Mouse (Mus musculus): Measurements from ENCODE around the gene Mycn. TPM values are rescaled to one million over a fixed set of nuclear protein-coding genes. Genes with fewer than 3 reads are reported as not detected.
A peak's percentile ranks its signal among the peaks of the same experiment; 100 is the strongest.

Mycn gene
- polyA plus RNA-seq, 1 experiment from 2014 or later: 115 TPM

DNA sequence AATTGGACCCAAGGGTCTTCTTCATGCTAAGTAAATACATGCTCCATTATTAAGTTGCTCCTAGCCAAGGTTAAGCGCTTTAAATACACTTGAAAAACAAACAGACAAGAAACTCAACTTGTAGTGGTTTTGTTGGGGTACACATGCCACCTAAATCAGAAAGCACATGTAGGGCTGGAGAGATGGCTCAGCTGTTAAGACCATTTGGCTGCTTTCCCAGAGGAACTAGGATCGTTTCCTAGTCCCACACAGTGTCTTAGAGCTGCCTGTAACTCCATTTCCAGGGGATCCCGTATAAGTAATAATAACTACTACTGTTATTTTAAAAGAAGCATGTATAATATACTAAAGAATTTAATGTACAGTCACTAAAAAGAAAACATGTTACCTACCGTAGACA lies 5.9 kb upstream of the Mycn start:
- H3K27ac ChIP-seq (replicated peaks; ENCODE audit: low read depth, low read length): no peak overlapping the region
- no peaks in the 10 kb centered on the region for H3K36me3 ChIP-seq (ENCODE audit: control insufficient read depth, insufficient read depth, low read length)
- ATAC-seq (ENCODE audit: insufficient number of reproducible peaks, low FRiP score, low TSS enrichment, low read depth) (no peak), DNase-seq (ENCODE audit: low spot score) (no peak)
- no peak overlapping the region for H3K9ac ChIP-seq (ENCODE audit: low read length)
- H3K4me2 ChIP-seq (ENCODE audit: low read depth, severe bottlenecking): no peak overlapping the region
- H3K4me3 ChIP-seq (ENCODE audit: low read depth, low read length): no peak overlapping the region
- H3K27me3 ChIP-seq (ENCODE audit: control insufficient read depth, insufficient read depth, low read length): no peaks in the 10 kb centered on the region
- H3K9me3 ChIP-seq (ENCODE audit: control insufficient read depth, low read length): no peaks in the 10 kb centered on the region
- H3K4me1 ChIP-seq (ENCODE audit: control insufficient read depth, insufficient read depth, low read length): 0 out of 2 replicates have a peak, but pooled peaks cover 3% of the 10 kb centered on the region
- WGBS: 86% methylated on average over 4 of the region's 4 CpGs

DNA sequence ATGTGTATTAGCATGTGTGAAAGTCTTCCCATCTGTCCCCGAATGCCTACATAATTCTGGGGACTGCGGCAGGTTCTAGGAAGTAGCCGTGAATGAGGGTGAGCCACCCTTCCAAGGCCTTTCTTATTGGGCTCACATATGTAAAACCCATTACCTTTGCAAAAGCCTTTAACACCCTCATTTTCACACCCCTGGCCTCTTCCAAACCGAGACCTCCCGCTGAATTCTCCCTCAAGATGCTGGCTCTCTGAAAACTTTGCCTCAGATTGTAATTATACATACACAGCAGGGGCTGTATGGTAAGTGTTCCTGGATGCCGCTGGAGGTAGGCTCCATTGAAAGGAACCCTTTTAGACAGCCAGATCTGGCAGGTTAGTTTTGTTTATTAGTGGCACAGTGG lies 1.6 kb upstream of the Mycn start:
- Histone ChIP-seq H3K27me3 (ENCODE audit: control insufficient read depth, insufficient read depth, low read length) (no peaks in the 10 kb centered on the region), H3K4me2 (ENCODE audit: low read depth, severe bottlenecking) (peak overlapping the region; percentile 93), H3K9ac (ENCODE audit: low read length) (no peak overlapping the region), H3K27ac (replicated peaks; ENCODE audit: low read depth, low read length) (no peak overlapping the region), H3K4me1 (ENCODE audit: control insufficient read depth, insufficient read depth, low read length) (peaks cover 8% of the 10 kb centered on the region; the same call in 1 of the 2 replicates), H3K9me3 (ENCODE audit: control insufficient read depth, low read length) (no peaks in the 10 kb centered on the region), H3K4me3 (ENCODE audit: low read depth, low read length) (no peak overlapping the region), H3K36me3 (ENCODE audit: control insufficient read depth, insufficient read depth, low read length) (no peaks in the 10 kb centered on the region)
- DNase-seq (ENCODE audit: low spot score) (peak; percentile 53), ATAC-seq (ENCODE audit: insufficient number of reproducible peaks, low FRiP score, low TSS enrichment, low read depth) (no peak)
- WGBS: 8% methylated on average over 6 of the region's 6 CpGs

DNA sequence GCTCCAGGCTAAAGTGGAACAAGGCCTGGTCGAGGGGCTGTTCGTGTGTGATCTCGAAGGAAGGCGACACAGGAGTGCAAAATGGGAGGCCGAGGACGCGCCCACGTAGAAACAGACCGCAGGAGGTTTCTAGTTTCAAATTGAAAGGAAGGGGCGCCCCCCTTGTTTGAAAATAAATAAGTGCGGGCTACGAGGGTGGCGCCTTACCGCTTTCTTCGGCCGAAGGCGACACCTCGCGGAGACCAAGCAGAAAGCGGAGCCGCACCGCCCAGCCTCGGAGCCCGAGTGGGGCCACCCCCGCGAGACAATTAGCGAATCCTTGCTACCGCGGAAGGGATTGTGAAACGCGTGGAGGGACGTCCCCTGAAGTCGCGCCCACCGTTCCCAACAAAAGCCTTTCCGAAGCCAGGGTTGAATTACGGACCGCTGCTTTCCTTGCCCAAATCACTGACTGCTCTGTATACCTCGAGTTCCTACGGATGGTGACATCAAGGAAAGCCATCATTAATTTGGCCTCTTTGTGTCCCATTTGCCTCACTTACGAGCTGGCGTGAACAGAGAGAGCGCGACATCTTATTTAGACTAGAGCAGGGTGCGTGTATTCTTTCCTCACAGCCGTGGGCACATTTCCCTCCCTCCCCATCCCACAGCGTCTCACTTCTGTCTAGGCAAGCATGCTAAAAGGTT lies 793 bp upstream of the Mycn start:
- Histone ChIP-seq H3K9ac (ENCODE audit: low read length) (peak overlapping the region; percentile 94), H3K4me2 (ENCODE audit: low read depth, severe bottlenecking) (peak overlapping the region; percentile 93), H3K4me1 (ENCODE audit: control insufficient read depth, insufficient read depth, low read length) (peaks cover 13% of the 10 kb centered on the region), H3K27me3 (ENCODE audit: control insufficient read depth, insufficient read depth, low read length) (no peaks in the 10 kb centered on the region), H3K36me3 (ENCODE audit: control insufficient read depth, insufficient read depth, low read length) (no peaks in the 10 kb centered on the region; the same call in 1 of the 2 replicates), H3K9me3 (ENCODE audit: control insufficient read depth, low read length) (no peaks in the 10 kb centered on the region), H3K4me3 (ENCODE audit: low read depth, low read length) (peak overlapping the region; percentile 89), H3K27ac (replicated peaks; ENCODE audit: low read depth, low read length) (peak overlapping the region; percentile 90)
- under 1% methylated on average over 47 of the region's 47 CpGs for WGBS
- DNase-seq (ENCODE audit: low spot score): peak; percentile 90
- ATAC-seq (ENCODE audit: insufficient number of reproducible peaks, low FRiP score, low TSS enrichment, low read depth): peak; percentile 55

DNA sequence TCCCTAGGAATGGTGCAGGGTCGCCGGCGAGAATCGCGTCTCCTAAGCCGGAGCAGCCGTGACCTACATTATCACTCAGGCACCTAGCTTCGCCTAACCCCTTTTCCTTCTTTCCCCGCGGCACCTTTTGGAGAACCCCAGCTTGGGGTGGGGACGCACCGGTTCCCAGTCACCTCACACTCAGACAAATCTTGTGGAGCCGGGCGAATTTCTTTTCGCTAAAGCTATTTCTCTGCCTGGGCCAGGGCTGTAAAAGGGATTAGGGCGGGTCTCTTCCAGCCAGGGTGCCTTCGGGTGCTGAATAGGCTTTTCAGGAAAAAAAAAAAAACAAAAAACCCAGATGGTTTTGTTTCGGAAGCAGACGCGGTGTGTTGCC lies 597 bp downstream of the Mycn start:
- ATAC-seq (ENCODE audit: insufficient number of reproducible peaks, low FRiP score, low TSS enrichment, low read depth): no peak
- H3K9ac ChIP-seq (ENCODE audit: low read length): peak overlapping the region; percentile 94
- no peaks in the 10 kb centered on the region for H3K9me3 ChIP-seq (ENCODE audit: control insufficient read depth, low read length)
- H3K4me2 ChIP-seq (ENCODE audit: low read depth, severe bottlenecking): peak overlapping the region; percentile 93
- no peaks in the 10 kb centered on the region for H3K27me3 ChIP-seq (ENCODE audit: control insufficient read depth, insufficient read depth, low read length)
- H3K27ac ChIP-seq (replicated peaks; ENCODE audit: low read depth, low read length): peak overlapping the region; percentile 90
- H3K4me1 ChIP-seq (ENCODE audit: control insufficient read depth, insufficient read depth, low read length): peaks cover 20% of the 10 kb centered on the region
- peak overlapping the region; percentile 89 for H3K4me3 ChIP-seq (ENCODE audit: low read depth, low read length)
- peak; percentile 67 for DNase-seq (ENCODE audit: low spot score)
- under 1% methylated on average over 20 of the region's 20 CpGs for WGBS
- H3K36me3 ChIP-seq (ENCODE audit: control insufficient read depth, insufficient read depth, low read length): peaks cover 4% of the 10 kb centered on the region

DNA sequence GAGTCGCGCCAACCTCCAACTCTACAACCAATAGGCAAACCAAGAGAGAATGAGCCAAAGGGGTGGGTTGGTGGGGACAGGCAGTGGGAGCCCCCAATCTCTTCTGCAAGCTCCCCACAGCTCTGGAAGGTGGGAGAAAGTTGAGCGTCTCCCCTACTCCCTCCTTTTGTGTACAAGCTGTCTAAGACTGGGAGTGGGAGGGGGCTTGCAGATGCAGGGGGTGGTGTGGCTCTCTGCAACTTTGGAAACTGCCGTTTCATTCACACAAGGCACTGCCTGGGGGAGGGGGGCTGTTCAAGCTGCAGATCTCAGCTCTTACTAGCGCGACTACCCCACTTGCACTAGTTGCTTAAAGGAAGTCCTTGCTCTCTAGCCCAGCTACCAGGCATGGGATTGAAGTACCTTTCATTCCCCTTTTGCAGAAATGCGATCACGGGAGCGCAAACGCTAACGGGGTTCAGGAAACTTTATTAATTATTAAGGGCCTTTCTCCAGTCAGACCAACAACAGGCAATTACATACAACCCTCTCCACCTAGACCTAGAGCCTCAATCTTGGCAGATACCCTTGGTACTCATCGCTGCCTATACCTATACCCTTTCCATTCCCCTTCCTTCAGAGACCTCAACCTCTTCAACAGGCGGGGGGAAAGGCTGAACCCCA lies 1.1 kb downstream of the Mycn start:
- H3K36me3 ChIP-seq (ENCODE audit: control insufficient read depth, insufficient read depth, low read length): peaks cover 4% of the 10 kb centered on the region
- peak overlapping the region; percentile 93 for H3K4me2 ChIP-seq (ENCODE audit: low read depth, severe bottlenecking)
- no peaks in the 10 kb centered on the region for H3K9me3 ChIP-seq (ENCODE audit: control insufficient read depth, low read length)
- ATAC-seq (ENCODE audit: insufficient number of reproducible peaks, low FRiP score, low TSS enrichment, low read depth): peak; percentile 26; the same call in 1 of the 2 replicates
- peak overlapping the region; percentile 90 for H3K27ac ChIP-seq (replicated peaks; ENCODE audit: low read depth, low read length)
- H3K27me3 ChIP-seq (ENCODE audit: control insufficient read depth, insufficient read depth, low read length): no peaks in the 10 kb centered on the region
- peak overlapping the region; percentile 94 for H3K9ac ChIP-seq (ENCODE audit: low read length)
- WGBS: 0% methylated on average over 13 of the region's 13 CpGs
- DNase-seq (ENCODE audit: low spot score): peak; percentile 77
- peak overlapping the region; percentile 89 for H3K4me3 ChIP-seq (ENCODE audit: low read depth, low read length)
- peaks cover 20% of the 10 kb centered on the region for H3K4me1 ChIP-seq (ENCODE audit: control insufficient read depth, insufficient read depth, low read length)

DNA sequence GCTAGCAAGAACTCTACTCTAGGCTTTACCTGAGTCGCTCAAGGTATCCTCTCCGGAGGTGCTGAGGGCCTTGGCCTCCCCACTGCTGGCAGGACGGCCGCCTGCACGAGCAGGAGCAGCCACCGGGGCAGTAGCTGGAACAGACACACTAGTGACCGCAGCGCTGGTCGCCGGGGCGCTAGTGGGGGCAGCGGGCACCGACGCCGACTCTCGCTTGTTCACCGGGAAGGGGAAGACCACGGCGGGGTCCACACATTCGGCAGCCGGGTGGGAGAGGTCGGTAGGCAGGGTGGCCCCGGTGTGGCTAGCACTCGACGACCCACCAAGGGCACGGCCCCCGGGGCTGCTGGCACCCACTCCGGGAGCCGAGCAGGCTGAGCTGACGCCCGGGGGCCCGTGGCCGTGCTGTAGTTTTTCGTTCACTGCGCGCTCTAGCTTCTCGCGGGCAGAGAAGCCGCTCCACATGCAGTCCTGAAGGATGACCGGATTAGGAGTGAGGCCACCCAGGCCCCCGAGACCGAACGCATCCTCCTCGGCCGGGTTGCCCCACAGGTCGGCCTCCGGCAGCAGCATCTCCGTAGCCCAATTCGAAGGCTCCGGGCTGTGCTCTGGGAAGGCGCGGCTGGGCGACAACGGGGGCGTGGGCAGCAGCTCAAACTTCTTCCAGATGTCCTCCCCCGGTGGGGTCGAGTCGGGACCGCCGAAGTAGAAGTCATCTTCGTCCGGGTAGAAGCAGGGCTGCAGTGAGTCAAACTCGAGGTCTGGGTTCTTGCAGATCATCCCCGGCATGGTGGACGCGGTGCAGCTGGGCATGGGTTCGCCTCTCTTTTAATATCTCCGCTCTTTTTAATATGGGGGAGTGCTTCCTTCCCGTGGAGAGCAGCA lies 1.9 kb downstream of the Mycn start:
- Histone ChIP-seq H3K4me2 (ENCODE audit: low read depth, severe bottlenecking) (peak overlapping the region; percentile 93), H3K27ac (replicated peaks; ENCODE audit: low read depth, low read length) (peak overlapping the region; percentile 90), H3K36me3 (ENCODE audit: control insufficient read depth, insufficient read depth, low read length) (peaks cover 4% of the 10 kb centered on the region), H3K4me1 (ENCODE audit: control insufficient read depth, insufficient read depth, low read length) (peaks cover 20% of the 10 kb centered on the region), H3K4me3 (ENCODE audit: low read depth, low read length) (peak overlapping the region; percentile 89), H3K9me3 (ENCODE audit: control insufficient read depth, low read length) (no peaks in the 10 kb centered on the region), H3K9ac (ENCODE audit: low read length) (peak overlapping the region; percentile 94), H3K27me3 (ENCODE audit: control insufficient read depth, insufficient read depth, low read length) (no peaks in the 10 kb centered on the region)
- under 1% methylated on average over 69 of the region's 69 CpGs for WGBS
- ATAC-seq (ENCODE audit: insufficient number of reproducible peaks, low FRiP score, low TSS enrichment, low read depth) (no peak), DNase-seq (ENCODE audit: low spot score) (peak; percentile 78)

DNA sequence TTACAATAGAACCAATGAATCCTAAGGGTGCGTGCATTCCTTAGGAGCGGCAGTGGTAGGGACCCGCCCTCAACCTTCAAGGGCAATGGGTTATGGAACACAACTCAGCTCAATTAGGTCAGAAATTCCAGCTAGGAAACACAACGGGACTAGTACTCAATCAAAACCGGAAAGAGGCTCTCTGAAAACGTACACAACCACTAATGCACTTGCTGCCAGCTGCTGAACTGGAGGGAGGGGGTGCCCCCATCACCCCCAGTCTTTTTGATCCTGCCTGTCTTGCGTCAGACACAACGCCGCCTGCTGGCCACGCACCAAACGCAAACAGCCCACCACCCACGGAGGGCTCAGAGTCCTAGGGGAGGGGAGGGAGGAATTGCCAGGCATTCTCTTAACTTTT lies 2.9 kb downstream of the Mycn start:
- peaks cover 20% of the 10 kb centered on the region for H3K4me1 ChIP-seq (ENCODE audit: control insufficient read depth, insufficient read depth, low read length)
- no peak for ATAC-seq (ENCODE audit: insufficient number of reproducible peaks, low FRiP score, low TSS enrichment, low read depth)
- H3K27me3 ChIP-seq (ENCODE audit: control insufficient read depth, insufficient read depth, low read length): no peaks in the 10 kb centered on the region
- DNase-seq (ENCODE audit: low spot score): peak; percentile 89
- H3K27ac ChIP-seq (replicated peaks; ENCODE audit: low read depth, low read length): peak overlapping the region; percentile 90
- peak overlapping the region; percentile 89 for H3K4me3 ChIP-seq (ENCODE audit: low read depth, low read length)
- peaks cover 4% of the 10 kb centered on the region for H3K36me3 ChIP-seq (ENCODE audit: control insufficient read depth, insufficient read depth, low read length)
- H3K4me2 ChIP-seq (ENCODE audit: low read depth, severe bottlenecking): peak overlapping the region; percentile 93
- 0% methylated on average over 12 of the region's 12 CpGs for WGBS
- H3K9ac ChIP-seq (ENCODE audit: low read length): peak overlapping the region; percentile 94
- H3K9me3 ChIP-seq (ENCODE audit: control insufficient read depth, low read length): no peaks in the 10 kb centered on the region

DNA sequence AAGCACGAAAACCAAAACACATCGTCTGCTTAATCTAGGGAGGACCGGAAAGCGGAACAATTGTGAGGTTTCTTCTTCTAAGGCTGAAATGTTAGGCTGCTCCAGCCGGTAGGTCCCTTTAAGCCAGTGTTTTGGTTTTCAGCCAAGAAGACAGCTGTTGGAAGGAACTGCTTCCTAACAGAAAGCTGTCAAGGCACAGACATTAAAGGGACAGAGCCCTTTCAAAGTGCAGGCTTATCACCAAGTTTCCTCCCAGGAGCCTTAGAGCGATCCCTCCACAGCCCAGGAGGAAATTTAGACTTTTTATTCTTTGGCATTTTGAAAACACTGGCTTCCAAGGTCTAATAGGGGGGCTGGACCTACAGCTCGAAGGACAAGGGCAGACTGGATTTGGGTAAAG lies 3.4 kb downstream of the Mycn start:
- peak; percentile 35 for DNase-seq (ENCODE audit: low spot score)
- peaks cover 20% of the 10 kb centered on the region for H3K4me1 ChIP-seq (ENCODE audit: control insufficient read depth, insufficient read depth, low read length)
- WGBS: 4% methylated on average over 7 of the region's 7 CpGs

More for the DNA sequence above, 3.4 kb downstream of the Mycn start:
- H3K4me2 ChIP-seq (ENCODE audit: low read depth, severe bottlenecking): peak overlapping the region; percentile 93
- H3K4me3 ChIP-seq (ENCODE audit: low read depth, low read length): peak overlapping the region; percentile 89
- H3K36me3 ChIP-seq (ENCODE audit: control insufficient read depth, insufficient read depth, low read length): peaks cover 4% of the 10 kb centered on the region
- no peak for ATAC-seq (ENCODE audit: insufficient number of reproducible peaks, low FRiP score, low TSS enrichment, low read depth)
- no peaks in the 10 kb centered on the region for H3K9me3 ChIP-seq (ENCODE audit: control insufficient read depth, low read length)
- peak overlapping the region; percentile 94 for H3K9ac ChIP-seq (ENCODE audit: low read length)
- no peaks in the 10 kb centered on the region for H3K27me3 ChIP-seq (ENCODE audit: control insufficient read depth, insufficient read depth, low read length)
- peak overlapping the region; percentile 58; the same call in 1 of the 2 replicates for H3K27ac ChIP-seq (replicated peaks; ENCODE audit: low read depth, low read length)
